Mouse (Mus musculus) kidney, adult 8-10 months (tissue): ENCODE results near the gene Gm9844.
"Not testable (repeated sequence)": the region's sequence is repeated elsewhere in the genome, so short reads cannot be mapped to it uniquely, and the experiment has no call there.

ENCODE experiments used
- DNase-seq, 2 experiments: peaks; one replicate each; pipeline ENCODE4 v3.0.0; 2022

Gm9844 gene

DNA sequence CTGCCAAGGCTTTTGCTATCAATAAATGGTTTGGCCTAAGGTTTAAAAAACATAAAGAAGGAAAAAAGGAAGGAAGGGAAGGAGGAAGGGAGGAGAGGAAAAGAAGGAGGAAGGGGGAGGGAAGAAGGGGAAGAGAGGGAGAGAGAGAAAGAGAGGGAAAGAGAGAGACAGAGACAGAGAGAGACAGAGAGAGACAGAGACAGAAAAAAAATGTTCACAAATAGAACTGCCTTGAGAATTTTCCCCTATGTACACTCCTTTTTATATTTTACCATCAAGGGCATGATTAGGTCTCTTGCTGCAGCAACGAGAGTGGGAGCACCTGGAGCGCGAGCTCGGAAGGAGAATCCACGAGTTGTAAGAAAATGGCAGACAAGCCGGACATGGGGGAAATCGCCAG, at the start of gene Gm9844:
TSS of gene Gm9844 (plus strand) at position 301 of the 400 bp plus-strand sequence.
- DNase-seq, result no peak

DNA sequence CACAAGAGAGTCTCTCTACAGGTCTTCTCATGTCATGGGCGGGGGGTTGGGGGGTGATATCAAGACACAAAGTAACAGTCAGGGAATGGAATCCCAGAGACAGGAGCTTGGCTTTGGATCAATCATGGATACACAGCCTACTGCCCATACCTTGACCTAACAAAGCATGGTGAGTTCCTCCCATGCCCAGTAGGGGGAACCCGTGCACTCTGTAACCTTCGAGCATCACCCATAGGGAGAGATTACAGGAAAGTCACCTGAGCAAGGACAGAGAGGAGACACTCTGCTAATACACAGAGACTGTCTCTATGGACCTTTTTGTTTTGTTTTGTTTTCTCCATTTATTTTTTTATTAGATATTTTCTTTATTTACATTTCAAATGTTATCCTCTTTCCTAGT, 44.5 kb upstream of the Gm9844 start:
- DNase-seq, result peak; percentile 63 to 88

DNA sequence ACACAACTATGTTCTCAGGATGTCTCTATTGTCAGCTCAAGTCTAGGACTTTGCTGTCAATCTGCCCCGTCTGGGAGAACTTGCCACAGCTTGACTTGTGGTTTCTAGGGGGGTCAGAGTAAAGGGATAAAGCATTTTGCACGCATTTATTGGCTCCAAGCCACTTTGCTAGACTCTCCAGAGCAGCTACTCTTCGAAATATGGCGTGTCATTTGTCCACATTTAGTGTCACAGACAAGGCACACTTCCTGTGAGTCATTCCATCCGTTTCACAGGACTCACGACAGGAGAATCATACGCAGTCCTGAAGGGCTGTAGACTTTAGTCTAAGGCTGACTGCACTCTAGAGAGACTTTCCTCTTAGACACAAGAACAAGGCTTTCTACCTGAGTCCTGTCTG, 37.6 kb upstream of the Gm9844 start:
- no peak for DNase-seq

DNA sequence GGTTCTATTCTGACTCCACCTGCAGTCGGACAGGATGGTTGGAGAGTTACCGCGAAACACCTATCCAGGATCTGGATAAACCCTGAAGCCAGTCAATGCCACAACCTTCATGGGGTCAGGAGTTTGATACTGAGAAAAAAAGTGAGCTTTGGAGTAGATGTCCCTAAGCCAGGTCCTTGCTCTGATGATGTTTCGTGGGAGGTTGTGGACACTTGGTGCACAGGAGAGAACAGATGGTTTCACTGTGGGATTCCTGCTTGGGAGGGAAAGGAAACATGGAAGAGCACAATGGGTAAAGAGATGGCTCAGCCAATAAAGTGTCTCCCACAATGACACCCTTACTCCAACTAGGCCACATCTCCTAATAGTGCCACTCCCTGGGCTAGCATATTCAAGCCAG, 34.8 kb upstream of the Gm9844 start:
- DNase-seq, result no peak

DNA sequence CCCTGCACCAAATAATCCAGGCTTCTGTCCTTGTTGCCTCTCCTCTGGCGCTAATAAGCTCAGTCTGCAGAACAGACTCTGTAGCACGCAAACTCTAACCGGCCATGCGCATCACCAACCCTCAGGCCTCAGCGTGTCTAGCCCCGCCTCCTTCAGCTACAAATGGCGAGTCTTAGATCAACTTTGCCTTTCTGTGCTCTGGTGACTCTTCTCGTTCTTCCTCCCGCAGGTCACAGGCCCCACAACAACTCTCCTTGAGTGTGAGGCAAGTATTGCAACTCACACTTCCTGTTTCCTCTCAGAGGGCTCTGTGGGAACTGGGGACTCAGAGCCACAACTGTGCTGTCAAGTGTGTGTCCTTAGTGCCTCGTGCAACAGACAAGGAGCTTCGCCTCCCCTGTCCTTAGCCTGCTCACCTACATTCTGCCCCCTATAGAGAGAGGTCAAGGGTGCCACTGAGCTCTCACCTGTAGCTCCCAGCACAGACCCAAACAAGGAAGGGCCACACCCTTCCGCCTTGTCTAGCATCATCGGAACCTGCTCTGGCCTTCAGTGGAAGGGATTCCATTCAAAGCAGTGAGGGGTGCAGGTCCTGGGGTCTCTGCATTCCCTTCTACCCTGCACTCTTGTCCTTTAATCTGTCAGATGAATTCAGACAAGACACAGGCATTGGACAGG, 23.1 kb upstream of the Gm9844 start:
- not testable (repeated sequence) for DNase-seq

DNA sequence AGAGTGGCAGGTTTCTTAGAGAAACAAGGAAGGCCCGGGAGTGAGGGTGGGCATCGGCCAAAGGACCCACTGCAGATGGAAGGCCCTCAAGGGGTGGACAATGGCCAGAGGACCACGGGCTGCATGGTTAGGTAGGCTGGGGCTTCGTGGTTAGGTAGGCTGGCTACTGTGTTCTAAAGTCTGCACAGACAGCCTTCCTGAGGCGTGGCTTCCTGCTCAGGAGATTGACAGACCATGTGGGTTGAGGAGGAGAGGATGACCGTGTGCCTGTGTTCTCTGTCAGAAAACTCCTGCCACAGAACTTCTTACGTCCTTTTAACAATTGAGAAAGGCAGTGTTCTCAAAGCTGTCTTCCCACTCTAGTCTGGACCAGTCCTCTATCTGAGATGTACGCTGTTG, 22.6 kb upstream of the Gm9844 start:
- DNase-seq, result no peak

DNA sequence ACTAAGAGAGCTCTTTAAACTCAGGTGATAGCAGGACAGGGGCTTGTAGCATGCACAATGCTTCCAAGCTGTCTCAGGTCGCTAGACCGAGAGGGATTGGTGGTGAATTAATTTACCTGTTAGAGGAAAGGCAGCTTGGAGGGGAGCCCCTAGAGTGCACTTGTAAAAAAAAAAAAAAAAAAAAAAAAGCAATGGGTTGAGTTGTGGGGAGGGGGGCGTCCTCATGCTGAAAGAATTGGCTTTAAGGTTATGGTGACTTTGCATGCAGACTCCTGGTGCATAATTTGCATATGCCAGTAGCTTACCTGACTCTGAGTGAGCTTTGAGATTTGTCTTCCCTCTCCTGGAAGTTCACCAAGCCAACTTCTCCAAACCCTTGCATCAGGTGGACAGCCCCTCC, 21.7 kb upstream of the Gm9844 start:
- no peak for DNase-seq

DNA sequence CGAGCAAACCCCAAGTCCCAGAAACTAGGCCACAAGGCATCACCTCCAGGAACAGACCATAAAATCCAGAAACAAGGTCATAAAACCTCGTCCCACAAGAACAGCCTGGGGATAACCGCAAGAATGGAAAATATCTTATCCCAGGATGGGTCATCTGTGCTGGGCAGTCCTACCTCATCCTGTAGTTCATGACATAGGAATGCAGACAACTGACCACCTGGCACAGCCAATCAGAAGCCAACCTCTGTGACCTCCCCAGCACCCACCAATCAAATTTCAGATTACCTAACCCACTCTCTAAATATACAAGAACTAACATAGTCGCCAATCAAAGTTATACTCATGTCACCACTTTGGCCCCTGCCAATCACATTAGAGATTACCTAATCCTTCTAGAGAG, 21.0 kb upstream of the Gm9844 start:
- DNase-seq, result no peak

DNA sequence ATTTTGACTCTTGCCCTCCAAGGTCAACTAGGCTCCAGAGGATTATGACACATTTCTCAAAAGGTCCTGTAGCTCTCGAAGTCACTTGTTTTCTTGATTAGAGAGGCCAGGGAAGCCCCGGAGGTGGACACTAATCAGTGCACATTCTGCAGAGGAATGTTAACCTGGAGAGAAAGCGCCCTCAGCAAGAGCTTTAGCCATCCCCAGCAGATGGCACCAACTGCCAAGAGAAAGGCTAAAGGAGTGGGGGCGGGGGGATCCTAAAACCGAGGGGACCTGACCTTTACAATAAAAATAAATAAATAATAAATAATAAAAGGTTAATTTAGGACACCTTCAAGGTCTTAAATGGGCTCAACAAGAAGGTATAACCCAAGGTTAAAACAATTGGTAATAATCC, 17.9 kb upstream of the Gm9844 start:
- DNase-seq, result no peak

DNA sequence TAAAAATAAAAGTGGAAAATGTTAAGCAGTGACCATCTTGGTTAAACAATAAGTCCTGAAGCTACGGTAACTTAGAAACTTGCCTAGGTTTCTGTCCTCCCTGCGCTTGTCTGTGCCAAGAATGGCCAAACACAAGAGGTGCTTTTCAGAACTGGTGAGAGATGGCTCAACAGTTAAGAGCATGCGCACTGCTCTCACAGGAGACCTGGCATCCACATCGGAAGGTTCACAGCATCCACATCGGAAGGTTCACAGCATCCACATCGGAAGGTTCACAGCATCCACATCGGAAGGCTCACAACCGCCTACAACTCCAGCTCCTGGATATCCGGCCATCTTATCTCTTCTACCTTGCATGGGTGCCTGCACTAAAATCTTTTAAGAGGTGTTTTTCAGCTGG, 16.8 kb upstream of the Gm9844 start:
- DNase-seq, result no peak

DNA sequence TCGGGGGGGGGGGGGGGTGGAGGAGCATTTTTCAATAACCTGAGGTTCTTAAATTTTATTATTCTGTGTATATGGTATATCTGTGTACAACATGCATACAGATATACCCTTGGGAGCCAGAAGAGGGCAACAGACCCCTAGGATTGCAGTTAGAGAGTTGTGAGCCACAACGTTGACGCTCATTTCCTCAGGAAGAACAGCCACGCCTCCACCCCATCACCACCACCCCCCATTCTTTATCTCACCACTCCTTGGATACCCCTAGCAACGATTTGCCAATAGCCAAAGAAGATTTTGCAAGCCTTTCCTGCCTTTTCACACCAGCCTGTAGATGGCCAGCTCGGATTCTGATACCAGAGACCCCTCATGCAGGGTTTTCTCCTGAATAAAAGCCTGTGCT, 16.3 kb upstream of the Gm9844 start:
- no peak for DNase-seq

DNA sequence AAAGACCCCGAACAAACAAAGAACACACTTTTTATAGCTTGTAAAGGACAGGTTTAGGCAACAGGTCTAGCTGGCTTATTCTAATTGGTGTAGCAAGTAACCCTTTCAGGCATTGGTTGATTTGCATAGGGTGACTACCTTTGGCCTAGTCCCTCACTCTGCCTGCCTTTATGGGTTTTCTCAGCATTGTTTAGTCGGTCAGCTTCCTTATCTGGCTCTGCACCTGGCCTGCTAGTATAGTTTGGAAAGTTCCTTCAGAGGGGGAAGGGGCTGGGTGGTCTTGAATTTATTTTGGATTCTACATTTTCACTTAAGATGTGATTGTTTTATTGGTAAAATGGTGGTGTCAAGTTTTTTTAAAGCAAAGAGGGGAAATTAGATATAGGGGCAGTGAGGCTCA, 15.4 kb upstream of the Gm9844 start:
- not testable (repeated sequence) for DNase-seq

DNA sequence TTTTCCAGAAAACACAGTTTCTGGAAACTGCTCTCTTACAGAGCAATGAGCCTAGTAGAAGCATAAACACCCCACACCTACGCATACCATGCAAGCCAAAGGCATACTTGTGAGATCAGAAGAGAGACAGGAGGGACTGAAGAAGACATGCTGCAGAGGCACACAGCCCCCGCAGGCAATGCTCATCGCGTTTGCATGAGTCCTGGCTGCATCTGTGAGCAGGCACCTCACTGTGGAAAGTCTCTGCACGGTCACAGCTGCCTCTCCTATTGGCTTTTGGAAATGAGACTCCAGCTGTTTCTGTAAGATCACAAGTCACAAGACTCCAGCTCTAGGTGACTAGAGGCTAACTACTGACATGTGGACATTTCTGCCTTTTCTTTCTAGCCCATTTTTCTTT, 11.9 kb upstream of the Gm9844 start:
- no peak for DNase-seq

DNA sequence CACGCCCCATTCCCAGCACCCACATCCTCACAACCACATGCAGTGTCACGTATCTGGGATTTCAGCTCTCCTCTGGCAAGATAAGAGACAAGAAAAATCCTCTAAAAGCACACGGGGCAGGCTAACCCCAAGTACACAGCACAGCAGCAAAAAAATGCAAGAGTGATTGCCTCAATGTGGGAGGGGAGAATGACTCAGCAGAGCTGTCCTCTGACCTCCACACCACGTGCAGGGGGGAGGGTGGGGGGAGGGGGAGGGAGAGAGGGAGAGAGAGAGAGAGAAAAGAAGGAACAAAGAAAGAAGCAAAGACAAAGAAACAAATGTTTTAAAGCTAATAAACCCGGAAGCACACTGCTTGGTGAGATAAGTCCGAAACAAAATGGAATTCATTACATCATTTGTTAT, 11.1 kb upstream of the Gm9844 start:
- peak in 1 of 2 experiments; percentile 19 for DNase-seq

DNA sequence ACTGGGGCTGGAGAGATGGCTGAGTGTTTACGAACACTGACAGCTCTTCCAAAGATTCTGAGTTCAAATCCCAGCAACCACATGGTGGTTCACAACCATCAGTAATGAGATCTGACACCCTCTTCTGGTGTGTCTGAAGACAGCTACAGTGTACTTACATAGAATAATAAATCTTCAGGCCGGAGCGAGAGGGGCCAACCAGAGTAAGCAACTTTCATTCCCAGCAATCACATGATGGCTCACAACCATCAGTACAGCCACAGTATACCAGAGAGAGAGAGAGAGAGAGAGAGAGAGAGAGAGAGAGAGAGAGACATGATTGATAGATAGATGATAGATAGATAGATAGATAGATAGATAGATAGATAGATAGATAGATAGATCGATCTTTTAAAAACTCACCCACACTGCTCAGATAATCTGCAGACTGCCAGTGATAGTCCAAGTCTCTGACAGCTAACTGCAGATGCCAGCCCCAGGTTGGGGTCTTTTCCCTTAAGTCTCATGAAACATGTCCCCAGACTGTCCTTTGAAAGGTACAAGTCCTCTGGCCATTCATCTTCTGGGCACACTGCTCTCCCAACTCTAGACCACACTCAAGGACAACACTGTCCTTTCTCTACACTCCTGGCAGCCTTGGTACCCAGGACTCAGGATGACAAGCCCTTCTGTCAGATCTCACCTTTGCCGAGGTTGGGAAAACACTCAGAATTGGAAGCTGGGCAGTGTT, 10.3 kb upstream of the Gm9844 start:
- no peak for DNase-seq

DNA sequence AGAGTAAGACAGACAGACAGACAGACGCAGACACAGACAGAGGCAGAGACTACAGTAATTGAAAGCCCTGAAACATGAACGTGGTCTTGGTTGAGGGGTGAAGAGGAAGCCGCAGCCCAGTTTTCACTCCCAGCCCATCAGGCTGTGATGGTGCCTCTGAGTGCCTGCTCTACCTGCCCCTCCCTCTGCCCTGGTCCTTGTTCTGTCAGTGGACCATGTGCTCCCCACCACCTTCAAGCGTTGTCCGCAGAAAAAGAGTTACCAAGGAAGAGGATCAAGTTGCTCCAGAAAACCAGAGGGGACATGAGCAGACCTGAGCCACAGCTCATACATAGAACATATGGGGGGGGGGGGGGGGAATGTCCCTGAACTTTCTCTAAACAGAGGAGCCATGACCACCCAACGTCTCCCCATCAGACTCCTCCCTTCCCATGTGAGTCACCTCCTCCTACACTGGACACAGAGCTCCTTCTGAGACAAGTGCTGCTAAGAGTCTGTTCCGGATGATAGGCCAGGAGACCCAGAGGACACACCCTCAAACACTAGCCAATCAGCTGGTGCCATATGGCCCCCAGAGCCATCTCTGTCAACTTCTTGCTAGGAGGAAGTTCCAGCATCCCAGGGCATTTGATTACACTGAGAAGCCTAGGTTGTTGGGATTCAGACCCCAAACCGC, 9.3 kb upstream of the Gm9844 start:
- DNase-seq, result no peak

DNA sequence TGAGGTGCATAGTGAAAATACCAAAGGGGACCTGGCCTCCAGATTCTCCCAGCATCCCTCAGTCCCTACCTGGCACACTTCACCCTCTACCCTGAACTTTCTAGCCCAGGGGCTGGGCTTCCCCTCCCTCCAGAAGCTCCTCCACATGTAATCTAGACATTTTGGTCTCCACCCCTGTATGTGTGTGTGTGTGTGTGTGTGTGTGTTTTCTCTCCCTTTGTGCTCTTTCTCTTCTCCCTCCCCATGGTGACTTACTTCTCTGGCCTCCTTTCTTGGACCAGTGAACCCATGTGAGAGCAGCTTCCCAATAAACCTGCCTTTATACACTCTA, 8.8 kb upstream of the Gm9844 start:
- no peak for DNase-seq

DNA sequence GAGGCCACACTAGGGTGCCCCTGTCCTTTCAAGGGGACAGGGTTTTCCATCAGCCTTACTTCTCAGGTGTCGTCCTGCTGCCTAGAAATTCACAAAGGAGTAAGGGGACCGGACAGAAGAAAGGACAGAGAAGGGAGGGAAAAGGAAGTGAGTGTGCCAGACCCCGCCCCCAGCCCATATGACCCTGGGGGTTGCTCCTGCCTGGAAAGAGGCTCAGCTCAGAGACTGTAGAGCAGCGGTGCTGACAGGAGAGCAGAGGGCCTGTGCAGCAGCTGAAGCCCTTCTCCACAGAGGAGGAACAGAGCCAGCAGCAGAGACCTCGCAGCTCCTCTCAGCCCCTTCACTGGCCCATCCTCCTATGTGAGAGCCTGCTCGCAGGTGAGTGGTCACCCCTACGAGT, 8.3 kb upstream of the Gm9844 start:
- no peak for DNase-seq

DNA sequence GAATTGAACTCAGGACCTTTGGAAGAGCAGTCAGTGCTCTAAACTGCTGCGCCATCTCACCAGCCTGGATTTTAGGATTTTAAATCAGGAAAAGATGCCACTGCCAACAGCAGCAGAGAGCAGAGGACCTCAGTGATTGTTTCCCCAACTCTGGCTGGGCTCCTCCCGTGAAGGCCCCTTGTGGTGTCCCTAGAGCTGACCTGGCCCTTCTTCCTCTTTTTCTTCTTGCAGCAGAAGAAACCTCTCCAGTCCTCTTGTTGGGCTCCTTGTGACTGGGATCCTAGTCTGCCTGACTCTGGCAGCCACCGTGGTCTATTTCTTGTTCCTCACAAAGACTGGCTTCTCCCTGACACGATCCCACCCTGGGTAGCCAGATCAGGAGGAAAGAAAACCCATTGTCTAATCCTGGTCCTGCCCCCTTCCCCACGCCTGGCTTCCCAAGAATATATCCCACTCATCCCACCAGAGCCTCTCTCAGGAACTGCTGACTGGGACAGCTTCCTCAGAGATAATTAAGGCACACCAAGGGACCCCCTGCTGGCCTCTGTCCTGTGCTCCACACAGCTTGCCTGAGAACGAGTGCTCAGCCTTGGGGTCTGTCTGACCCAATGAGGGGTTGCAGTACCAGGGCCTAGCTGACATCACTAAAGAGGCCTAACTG, 5.4 kb upstream of the Gm9844 start:
- DNase-seq, result no peak

DNA sequence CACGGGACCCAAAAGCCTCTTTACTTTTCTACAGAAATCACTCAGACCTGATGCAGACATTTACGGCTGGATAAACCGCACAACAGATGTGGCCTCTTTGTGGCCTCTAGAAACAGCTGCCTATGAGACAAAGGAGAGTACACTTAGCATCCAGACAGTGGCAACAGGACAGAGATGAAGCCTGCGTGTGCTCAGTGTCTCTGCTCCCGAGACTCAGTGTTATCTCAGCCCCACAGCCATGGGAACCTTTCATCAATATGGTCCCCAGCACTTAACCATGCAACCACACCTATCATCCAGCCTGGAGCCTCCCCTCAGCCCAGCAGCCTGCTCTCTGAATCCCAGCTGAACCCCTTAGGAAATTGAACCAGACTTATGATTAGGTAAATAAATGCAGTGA, 2.8 kb upstream of the Gm9844 start:
- no peak for DNase-seq

DNA sequence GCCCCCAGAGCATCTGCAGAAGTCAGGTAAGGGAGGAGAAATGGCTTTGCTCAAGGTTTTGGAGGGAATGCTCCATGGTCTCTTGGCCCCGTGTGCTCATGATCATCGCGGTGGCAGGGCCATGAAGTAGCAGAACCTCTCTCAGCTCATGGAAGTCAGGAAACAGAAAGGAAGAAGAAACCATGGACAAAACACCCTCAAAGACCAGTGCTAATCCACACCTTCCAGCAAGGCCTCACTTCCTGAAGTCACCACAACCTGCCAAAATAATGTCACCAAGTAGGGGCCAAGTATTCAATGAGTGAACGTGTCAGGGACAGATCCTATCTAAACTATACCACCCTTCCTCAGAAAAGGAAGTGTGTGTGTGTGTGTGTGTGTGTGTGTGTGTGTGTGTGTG, 840 bp downstream of the Gm9844 start:
- no peak for DNase-seq

DNA sequence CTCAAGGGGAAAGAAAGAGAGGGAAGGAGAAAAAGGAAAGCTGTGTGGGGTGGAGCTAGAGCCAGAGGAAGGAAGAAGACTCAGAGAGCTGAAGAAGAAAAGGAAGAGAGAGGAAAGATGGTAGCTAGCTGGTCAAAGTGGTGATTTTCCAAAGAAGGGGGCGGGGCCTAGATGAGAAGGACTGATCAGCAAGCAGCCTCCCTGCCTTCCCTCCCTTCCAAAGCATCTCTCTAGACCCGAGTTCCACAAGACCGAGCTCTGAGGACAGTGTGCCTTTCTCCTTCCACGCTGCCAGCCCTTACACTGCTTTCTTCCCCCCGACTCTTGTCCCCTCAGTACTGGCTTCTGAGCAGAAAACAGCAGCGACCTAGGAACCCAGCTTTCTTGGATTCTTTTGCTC, 2.1 kb downstream of the Gm9844 start:
- DNase-seq, result no peak

DNA sequence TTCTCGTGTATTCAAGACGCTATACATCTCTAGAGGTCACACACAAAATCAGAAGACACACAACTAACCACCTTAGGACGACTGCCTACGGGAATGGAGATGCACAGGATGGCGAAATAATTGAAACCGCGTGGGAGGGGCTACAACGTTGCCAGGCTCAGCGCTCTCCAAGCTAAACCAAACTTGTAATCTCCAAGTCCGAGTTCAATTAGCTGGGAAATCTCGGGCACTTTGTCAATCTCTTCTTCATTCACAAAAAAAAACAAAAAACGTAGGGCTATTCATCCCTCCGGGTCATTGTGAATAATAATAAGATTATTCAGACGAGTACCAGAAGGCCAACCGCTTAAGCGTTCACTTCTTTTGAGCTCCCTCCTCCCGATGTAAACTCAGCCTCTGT, 7.1 kb downstream of the Gm9844 start:
- DNase-seq, result no peak
